Mouse (Mus musculus): ENCODE results near the gene Lpin2. TPM values are rescaled to one million over a fixed set of nuclear protein-coding genes. Genes with fewer than 3 reads are reported as not detected.

Gene Lpin2
- polyA plus RNA-seq, 1 experiment from 2014 or later, result 59.2 TPM

DNA sequence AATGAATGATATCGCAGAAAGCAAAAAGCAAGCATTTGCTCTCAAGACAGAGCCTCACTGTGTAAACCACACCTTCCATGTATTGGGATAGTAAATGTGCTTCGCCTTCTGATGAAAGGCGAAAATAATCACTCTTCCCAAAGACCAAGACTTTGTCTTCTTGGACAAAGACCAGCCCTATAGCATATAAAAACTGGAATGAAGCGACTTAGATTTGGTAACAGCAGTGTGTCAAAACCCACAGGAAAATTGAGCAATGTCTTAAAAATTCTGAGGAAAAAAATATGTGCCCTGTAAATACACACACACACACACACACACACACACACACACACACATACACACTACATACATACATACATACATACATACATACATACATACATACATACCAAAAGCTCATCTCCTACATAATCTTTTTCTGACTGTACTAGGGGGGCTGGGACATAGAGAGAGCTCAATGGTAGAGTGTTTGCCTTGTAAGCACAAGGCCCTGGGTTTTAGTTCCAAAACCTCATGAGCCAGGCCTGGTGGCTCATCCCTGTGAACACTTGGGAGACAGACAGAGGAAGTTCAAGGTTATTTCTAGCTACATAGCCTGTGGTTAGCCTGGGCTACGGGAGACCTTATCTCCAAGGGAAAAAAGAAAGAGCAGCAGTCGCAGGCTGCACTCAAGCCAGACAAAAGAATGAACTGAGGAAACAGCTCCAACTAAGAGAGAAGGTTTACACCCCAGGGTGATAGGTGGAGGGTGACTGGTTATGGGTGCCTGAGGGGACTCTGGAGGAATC, 95.5 kb downstream of the Lpin2 start:
- H3K9ac ChIP-seq, result no peak overlapping the region
- H3K27me3 ChIP-seq, result no peaks in the 10 kb centered on the region
- H3K9me3 ChIP-seq, result no peaks in the 10 kb centered on the region
- H3K4me1 ChIP-seq, result no peaks in the 10 kb centered on the region
- H3K27ac ChIP-seq, result no peak overlapping the region
- no peak overlapping the region for H3K4me3 ChIP-seq
- peaks cover 16% of the 10 kb centered on the region for H3K36me3 ChIP-seq
- no peak for ATAC-seq (ENCODE audit: insufficient number of reproducible peaks, insufficient read depth, low FRiP score, low TSS enrichment)
- no peak overlapping the region for H3K4me2 ChIP-seq (replicated peaks)
- WGBS, result 90% methylated on average over 6 of the region's 6 CpGs

GRCm38 (mm10) chr17:71282716-71283115, 100.4 kb downstream of the Lpin2 start:
- H3K4me1 ChIP-seq, result peaks cover 14% of the 10 kb centered on the region; the same call in 1 of the 2 replicates
- no peak for ATAC-seq (ENCODE audit: insufficient number of reproducible peaks, insufficient read depth, low FRiP score, low TSS enrichment)
- no peak overlapping the region for H3K9ac ChIP-seq
- 89% methylated on average over 9 of the region's 9 CpGs for WGBS
- no peaks in the 10 kb centered on the region for H3K27me3 ChIP-seq
- H3K27ac ChIP-seq, result no peak overlapping the region
- H3K4me3 ChIP-seq, result no peak overlapping the region
- H3K9me3 ChIP-seq, result no peaks in the 10 kb centered on the region
- H3K36me3 ChIP-seq, result no peaks in the 10 kb centered on the region
- no peak overlapping the region for H3K4me2 ChIP-seq (replicated peaks)

- no peak overlapping the region for H3K9ac ChIP-seq
- no peak for ATAC-seq (ENCODE audit: insufficient number of reproducible peaks, insufficient read depth, low FRiP score, low TSS enrichment)
- 90% methylated on average over 4 of the region's 4 CpGs for WGBS
- H3K36me3 ChIP-seq, result no peaks in the 10 kb centered on the region
- no peak overlapping the region for H3K27ac ChIP-seq
- no peak overlapping the region for H3K4me3 ChIP-seq
- no peaks in the 10 kb centered on the region for H3K27me3 ChIP-seq
- H3K4me2 ChIP-seq (replicated peaks), result no peak overlapping the region
- H3K9me3 ChIP-seq, result no peaks in the 10 kb centered on the region
- peaks cover 14% of the 10 kb centered on the region; the same call in 1 of the 2 replicates for H3K4me1 ChIP-seq
Measured at GRCm38 (mm10) chr17:71283237-71283636, 100.9 kb downstream of the Lpin2 start.

DNA sequence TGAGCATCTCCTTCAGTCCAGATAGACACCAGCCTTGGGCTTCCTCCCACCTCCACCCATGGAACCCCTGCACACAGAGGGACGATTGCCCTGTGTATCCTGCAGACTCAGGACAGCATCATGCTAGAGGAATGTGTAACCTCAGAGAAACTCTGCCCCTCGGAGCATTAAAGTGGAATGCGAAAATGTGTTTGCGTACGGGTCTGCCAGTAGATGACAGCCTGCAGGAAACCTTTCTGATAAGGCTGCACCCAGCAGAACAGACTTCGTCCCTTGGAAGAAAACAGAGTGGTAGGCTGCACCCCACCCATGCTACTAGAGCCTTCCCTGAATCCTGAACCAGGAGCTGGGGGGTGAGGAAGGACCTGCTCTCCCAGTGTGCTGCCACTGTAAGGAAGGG, 102.5 kb downstream of the Lpin2 start:
- H3K9ac ChIP-seq, result no peak overlapping the region
- H3K9me3 ChIP-seq, result no peaks in the 10 kb centered on the region
- H3K27ac ChIP-seq, result no peak overlapping the region
- 53% methylated on average over 6 of the region's 6 CpGs for WGBS
- no peaks in the 10 kb centered on the region for H3K36me3 ChIP-seq
- H3K4me1 ChIP-seq, result peaks cover 14% of the 10 kb centered on the region; the same call in 1 of the 2 replicates
- no peak overlapping the region for H3K4me3 ChIP-seq
- no peaks in the 10 kb centered on the region for H3K27me3 ChIP-seq
- ATAC-seq (ENCODE audit: insufficient number of reproducible peaks, insufficient read depth, low FRiP score, low TSS enrichment), result no peak
- no peak overlapping the region for H3K4me2 ChIP-seq (replicated peaks)

DNA sequence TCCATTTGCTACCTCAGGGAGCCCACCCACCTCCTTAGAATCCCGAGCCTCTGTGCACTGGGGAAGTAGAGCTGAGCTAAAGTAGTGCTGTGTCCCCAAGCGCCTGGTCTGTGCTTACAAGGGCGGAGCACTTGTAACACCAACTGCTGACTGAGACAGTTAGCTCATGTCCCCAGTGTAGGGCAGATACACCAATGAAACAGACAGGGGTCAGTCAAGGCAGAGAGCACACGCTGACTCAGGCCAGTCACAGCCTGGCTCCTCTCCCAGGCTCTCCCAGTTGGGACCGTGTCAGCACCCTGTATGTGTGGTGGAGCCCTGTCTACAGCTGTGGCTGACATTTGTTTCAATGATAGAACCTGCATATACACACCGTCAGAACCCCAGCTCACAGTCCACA, 103.6 kb downstream of the Lpin2 start:
- no peaks in the 10 kb centered on the region for H3K27me3 ChIP-seq
- H3K27ac ChIP-seq, result no peak overlapping the region

DNA sequence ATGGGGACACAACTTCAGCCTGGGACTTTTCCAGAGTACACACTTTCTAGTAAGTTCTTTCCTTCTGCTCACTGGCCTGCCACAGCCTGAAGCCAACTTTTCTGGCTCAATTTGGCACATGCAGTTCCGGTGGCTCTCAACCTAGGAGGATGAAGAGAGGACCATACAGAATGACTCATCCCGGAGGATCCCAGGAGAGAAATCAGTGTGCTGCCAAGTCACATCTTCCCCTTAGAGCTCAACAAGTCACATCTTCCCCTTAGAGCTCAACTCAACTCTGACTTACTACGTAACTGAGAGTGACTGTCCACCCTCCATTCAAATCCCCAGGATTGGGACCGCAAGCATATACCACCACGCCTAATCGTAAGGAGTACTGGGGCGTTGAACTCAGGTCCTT, 105.2 kb downstream of the Lpin2 start:
- H3K27me3 ChIP-seq, result no peaks in the 10 kb centered on the region
- no peak overlapping the region for H3K4me2 ChIP-seq (replicated peaks)
- H3K9ac ChIP-seq, result no peak overlapping the region
- H3K4me3 ChIP-seq, result no peak overlapping the region
- H3K9me3 ChIP-seq, result no peaks in the 10 kb centered on the region
- H3K4me1 ChIP-seq, result peaks cover 14% of the 10 kb centered on the region; the same call in 1 of the 2 replicates
- ATAC-seq (ENCODE audit: insufficient number of reproducible peaks, insufficient read depth, low FRiP score, low TSS enrichment), result no peak
- H3K27ac ChIP-seq, result no peak overlapping the region
- H3K36me3 ChIP-seq, result peaks cover 3% of the 10 kb centered on the region; the same call in 1 of the 2 replicates
- 93% methylated on average over 7 of the region's 7 CpGs for WGBS

More for the DNA sequence above, 103.6 kb downstream of the Lpin2 start:
- Histone ChIP-seq H3K4me1 (peaks cover 14% of the 10 kb centered on the region; the same call in 1 of the 2 replicates), H3K4me3 (no peak overlapping the region), H3K4me2 (replicated peaks) (no peak overlapping the region), H3K36me3 (no peaks in the 10 kb centered on the region), H3K9ac (no peak overlapping the region), H3K9me3 (no peaks in the 10 kb centered on the region)
- WGBS, result 68% methylated on average over 6 of the region's 6 CpGs
- no peak for ATAC-seq (ENCODE audit: insufficient number of reproducible peaks, insufficient read depth, low FRiP score, low TSS enrichment)

- Histone ChIP-seq H3K27ac (no peak overlapping the region), H3K9me3 (no peaks in the 10 kb centered on the region), H3K27me3 (no peaks in the 10 kb centered on the region), H3K9ac (no peak overlapping the region), H3K4me2 (replicated peaks) (no peak overlapping the region), H3K36me3 (peaks cover 4% of the 10 kb centered on the region; the same call in 1 of the 2 replicates), H3K4me1 (peaks cover 14% of the 10 kb centered on the region; the same call in 1 of the 2 replicates), H3K4me3 (no peak overlapping the region)
- 92% methylated on average over 11 of the region's 11 CpGs for WGBS
- no peak for ATAC-seq (ENCODE audit: insufficient number of reproducible peaks, insufficient read depth, low FRiP score, low TSS enrichment)
Measured at GRCm38 (mm10) chr17:71288145-71288758, 105.9 kb downstream of the Lpin2 start.

DNA sequence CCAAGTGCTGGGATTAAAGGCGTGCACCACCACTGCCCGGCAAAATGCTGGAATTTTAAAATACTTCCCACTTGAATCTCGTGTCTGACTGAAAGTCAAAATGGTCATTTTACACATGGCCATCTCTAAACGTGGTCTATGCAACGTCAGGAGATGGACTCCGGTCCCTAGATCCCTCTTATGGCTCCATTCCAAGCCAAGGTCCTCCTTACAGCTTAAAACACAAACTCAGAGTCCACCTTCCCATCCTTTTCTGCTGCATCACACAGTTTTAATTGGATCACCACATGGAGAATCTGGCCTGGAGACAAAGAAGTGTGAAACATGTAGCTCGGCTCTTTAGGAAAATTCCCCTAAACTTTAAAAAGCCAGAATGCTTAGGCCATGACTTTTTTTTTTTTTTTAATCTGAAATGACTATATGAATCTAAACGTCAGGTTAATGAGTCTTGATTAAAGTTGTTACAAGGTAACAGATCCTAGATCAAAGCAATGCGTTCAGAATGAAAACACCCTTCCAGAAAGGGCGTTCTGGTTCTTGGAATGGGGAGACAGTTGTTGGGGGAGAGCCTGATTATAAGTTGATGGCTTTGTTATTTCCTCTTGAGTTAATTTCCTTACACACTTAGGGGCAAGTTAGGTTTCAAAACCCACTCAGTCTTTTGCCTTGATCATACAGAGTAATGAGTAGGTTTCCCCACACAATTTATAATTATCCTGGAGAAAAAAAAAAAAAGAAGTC, 106.6 kb downstream of the Lpin2 start:
- H3K4me2 ChIP-seq (replicated peaks), result no peak overlapping the region
- no peaks in the 10 kb centered on the region for H3K9me3 ChIP-seq
- H3K27me3 ChIP-seq, result no peaks in the 10 kb centered on the region
- H3K36me3 ChIP-seq, result peaks cover 4% of the 10 kb centered on the region; the same call in 1 of the 2 replicates
- no peak overlapping the region for H3K4me3 ChIP-seq
- H3K27ac ChIP-seq, result no peak overlapping the region
- 85% methylated on average over 10 of the region's 10 CpGs for WGBS
- no peak overlapping the region for H3K9ac ChIP-seq
- peaks cover 14% of the 10 kb centered on the region; the same call in 1 of the 2 replicates for H3K4me1 ChIP-seq
- no peak for ATAC-seq (ENCODE audit: insufficient number of reproducible peaks, insufficient read depth, low FRiP score, low TSS enrichment)

DNA sequence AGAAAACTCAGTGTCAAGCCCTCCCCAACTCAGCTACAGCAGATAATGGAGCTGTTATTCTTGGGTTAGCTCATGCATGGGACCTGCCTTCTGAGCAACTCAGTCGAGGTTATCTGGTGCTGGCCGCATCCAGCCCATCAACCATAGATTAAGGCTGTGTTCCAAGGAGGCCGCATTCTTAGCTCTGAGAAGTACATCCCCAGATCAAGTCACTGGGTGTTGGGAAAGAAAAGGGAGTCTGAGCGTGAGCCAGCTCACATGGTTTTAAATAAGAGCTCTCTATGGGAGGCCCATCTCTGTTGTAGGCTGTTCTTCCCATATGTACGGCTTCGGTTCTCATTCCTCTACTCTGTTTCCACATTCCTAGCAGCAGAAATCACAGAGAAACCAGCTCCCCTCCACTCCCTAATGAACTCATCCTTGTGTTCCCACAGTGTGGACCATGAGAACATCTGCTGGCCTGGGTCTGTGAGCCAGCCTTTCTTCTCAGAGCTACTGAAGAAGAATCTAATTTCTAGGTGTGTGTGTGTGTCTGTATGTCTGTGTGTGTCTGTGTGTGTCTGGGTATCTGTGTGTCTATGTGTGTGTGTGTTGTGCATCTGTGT, 107.3 kb downstream of the Lpin2 start:
- Histone ChIP-seq H3K27me3 (no peaks in the 10 kb centered on the region), H3K4me3 (no peak overlapping the region), H3K4me2 (replicated peaks) (no peak overlapping the region), H3K9ac (no peak overlapping the region), H3K27ac (no peak overlapping the region), H3K9me3 (no peaks in the 10 kb centered on the region), H3K4me1 (peaks cover 14% of the 10 kb centered on the region; the same call in 1 of the 2 replicates), H3K36me3 (peaks cover 4% of the 10 kb centered on the region; the same call in 1 of the 2 replicates)
- no peak for ATAC-seq (ENCODE audit: insufficient number of reproducible peaks, insufficient read depth, low FRiP score, low TSS enrichment)
- whole genome bisulfite sequencing, result 75% methylated on average over 6 of the region's 6 CpGs

GRCm38 (mm10) chr17:71290486-71291410, 108.4 kb downstream of the Lpin2 start:
- no peaks in the 10 kb centered on the region for H3K27me3 ChIP-seq
- H3K4me1 ChIP-seq, result peaks cover 3% of the 10 kb centered on the region; the same call in 1 of the 2 replicates
- no peaks in the 10 kb centered on the region for H3K9me3 ChIP-seq
- H3K27ac ChIP-seq, result no peak overlapping the region
- ATAC-seq (ENCODE audit: insufficient number of reproducible peaks, insufficient read depth, low FRiP score, low TSS enrichment), result no peak
- H3K4me2 ChIP-seq (replicated peaks), result no peak overlapping the region
- peaks cover 4% of the 10 kb centered on the region; the same call in 1 of the 2 replicates for H3K36me3 ChIP-seq
- WGBS, result 74% methylated on average over 7 of the region's 7 CpGs
- H3K9ac ChIP-seq, result no peak overlapping the region
- no peak overlapping the region for H3K4me3 ChIP-seq
